Mouse (Mus musculus): ENCODE measurements around the gene Plin3. TPM values are rescaled to one million over a fixed set of nuclear protein-coding genes. Genes with fewer than 3 reads are reported as not detected.

Plin3 gene
- polyA plus RNA-seq (2015; fragmentation: Nextera tagmentation; extraction: Ambion mirVana) = 103 and 123 TPM in 2 replicates

DNA sequence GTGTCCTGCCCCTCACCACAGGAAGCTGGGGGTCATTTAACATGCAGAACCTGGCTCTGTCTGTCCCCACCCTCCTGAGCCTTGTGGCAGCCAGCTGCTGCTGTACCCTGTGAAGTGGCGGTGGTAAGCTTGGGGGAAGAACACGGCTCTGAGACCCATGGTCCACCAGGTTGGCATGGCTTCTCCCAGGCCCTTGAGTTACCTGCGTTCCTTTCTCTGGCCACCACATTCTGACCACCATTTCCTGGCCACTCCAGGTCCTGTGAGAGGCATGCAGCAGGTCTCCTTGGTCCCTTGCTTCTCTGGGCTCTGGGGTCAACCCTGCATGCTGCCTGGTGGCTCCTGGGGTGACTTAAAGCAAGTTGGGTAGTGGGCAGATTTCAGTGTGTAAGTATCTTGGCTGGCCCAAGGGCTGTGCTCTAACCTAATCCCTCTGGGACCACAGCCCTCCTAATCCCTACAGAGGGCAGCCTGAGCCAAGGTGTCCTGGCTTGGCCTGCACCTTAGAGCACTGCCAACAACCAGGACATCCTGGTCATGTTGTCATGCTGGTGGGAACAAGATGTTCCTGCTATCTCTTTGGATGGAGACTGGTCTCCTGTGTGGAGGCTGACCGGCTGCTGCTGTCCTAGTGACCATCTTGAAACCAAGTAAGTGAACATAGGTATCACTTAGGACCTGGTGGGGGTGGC lies at the start of gene Plin3:
TSS of gene Plin3 (minus strand) at position 343 of the 692 bp plus-strand sequence.
- Histone ChIP-seq H3K4me1 (ENCODE audit: control insufficient read depth, insufficient read depth, low read length) (peaks cover 26% of the 10 kb centered on the region), H3K27ac (ENCODE audit: low read length) (peak within 1 kb of the TSS; percentile 99), H3K4me3 (replicated peaks; ENCODE audit: low read length) (no peak within 1 kb of the TSS), H3K9me3 (replicated peaks; ENCODE audit: control insufficient read depth, low read length) (no peaks in the 10 kb centered on the region), H3K9ac (ENCODE audit: low read length) (peak within 1 kb of the TSS; percentile 71; the same call in 1 of the 2 replicates), H3K27me3 (ENCODE audit: control insufficient read depth, insufficient read depth, low read length) (no peaks in the 10 kb centered on the region), H3K36me3 (ENCODE audit: control insufficient read depth, insufficient read depth, low read length) (no peaks in the 10 kb centered on the region), H3K4me2 (ENCODE audit: low read depth, low read length) (no peak within 1 kb of the TSS)
- no peak for ATAC-seq (ENCODE audit: insufficient read depth, low FRiP score)
- 90% methylated on average over 4 of the region's 4 CpGs for WGBS

- ATAC-seq (ENCODE audit: insufficient read depth, low FRiP score) = no peak
- Histone ChIP-seq H3K27me3 (ENCODE audit: control insufficient read depth, insufficient read depth, low read length) (no peaks in the 10 kb centered on the region), H3K4me3 (replicated peaks; ENCODE audit: low read length) (no peak overlapping the region)
Measured at GRCm38 (mm10) chr17:56340717-56341116, 48.0 kb upstream of the Plin3 start.

DNA sequence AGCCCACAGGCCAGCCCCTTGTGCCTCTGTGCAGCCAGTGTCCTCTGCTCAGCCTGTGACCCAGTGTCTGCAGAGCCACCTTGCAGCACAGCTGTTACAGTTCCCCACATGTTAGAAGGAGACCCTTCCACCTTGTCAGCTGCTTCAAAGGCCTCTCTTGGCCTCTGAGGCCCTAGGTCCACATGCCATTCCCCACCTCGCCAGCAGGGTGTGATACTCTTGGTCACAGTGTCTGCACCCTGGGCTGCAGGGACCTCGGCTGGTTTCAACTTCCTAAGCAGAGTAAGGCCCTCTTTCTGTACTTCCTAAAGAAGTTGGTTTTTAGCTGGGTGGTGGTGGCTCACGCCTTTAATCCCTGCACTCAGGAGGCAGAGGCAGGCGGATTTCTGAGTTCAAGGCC lies 46.2 kb upstream of the Plin3 start:
- ATAC-seq (ENCODE audit: insufficient read depth, low FRiP score) = no peak
- H3K36me3 ChIP-seq (ENCODE audit: control insufficient read depth, insufficient read depth, low read length) = no peaks in the 10 kb centered on the region; the same call in 1 of the 2 replicates
- no peak overlapping the region for H3K4me3 ChIP-seq (replicated peaks; ENCODE audit: low read length)
- H3K27me3 ChIP-seq (ENCODE audit: control insufficient read depth, insufficient read depth, low read length) = no peaks in the 10 kb centered on the region
- WGBS = 58% methylated on average over 4 of the region's 4 CpGs
- 0 out of 2 replicates have a peak, but pooled peaks cover 4% of the 10 kb centered on the region for H3K4me1 ChIP-seq (ENCODE audit: control insufficient read depth, insufficient read depth, low read length)
- no peaks in the 10 kb centered on the region for H3K9me3 ChIP-seq (replicated peaks; ENCODE audit: control insufficient read depth, low read length)
- no peak overlapping the region for H3K9ac ChIP-seq (ENCODE audit: low read length)
- H3K27ac ChIP-seq (ENCODE audit: low read length) = no peak overlapping the region
- no peak overlapping the region for H3K4me2 ChIP-seq (ENCODE audit: low read depth, low read length)

More at GRCm38 (mm10) chr17:56340717-56341116, 48.0 kb upstream of the Plin3 start:
- no peaks in the 10 kb centered on the region for H3K9me3 ChIP-seq (replicated peaks; ENCODE audit: control insufficient read depth, low read length)
- H3K36me3 ChIP-seq (ENCODE audit: control insufficient read depth, insufficient read depth, low read length) = no peaks in the 10 kb centered on the region
- H3K4me2 ChIP-seq (ENCODE audit: low read depth, low read length) = no peak overlapping the region
- 0 out of 2 replicates have a peak, but pooled peaks cover 4% of the 10 kb centered on the region for H3K4me1 ChIP-seq (ENCODE audit: control insufficient read depth, insufficient read depth, low read length)
- no peak overlapping the region for H3K27ac ChIP-seq (ENCODE audit: low read length)
- H3K9ac ChIP-seq (ENCODE audit: low read length) = no peak overlapping the region

DNA sequence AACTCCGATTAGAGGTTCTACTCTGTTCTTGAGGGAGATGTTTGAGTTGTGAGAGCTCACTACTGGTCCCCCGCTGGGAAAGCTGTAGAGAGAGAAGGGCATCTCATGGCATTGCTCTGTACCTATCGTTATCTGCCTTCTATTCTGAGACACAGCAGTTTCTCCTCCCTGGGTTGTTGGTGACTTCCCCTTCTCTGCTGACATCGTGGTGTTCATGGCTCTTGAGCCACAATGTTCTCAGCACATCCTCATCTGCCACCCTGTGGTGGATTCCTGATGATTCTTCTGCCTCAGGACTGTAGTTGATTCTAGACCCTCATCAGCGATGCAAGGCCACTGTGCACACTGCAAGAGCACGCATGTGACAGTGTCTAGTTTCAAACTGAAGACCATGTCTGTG lies 45.1 kb upstream of the Plin3 start:
- H3K27ac ChIP-seq (ENCODE audit: low read length) = no peak overlapping the region
- no peak overlapping the region for H3K4me3 ChIP-seq (replicated peaks; ENCODE audit: low read length)
- H3K27me3 ChIP-seq (ENCODE audit: control insufficient read depth, insufficient read depth, low read length) = no peaks in the 10 kb centered on the region
- WGBS = 91% methylated on average over 6 of the region's 6 CpGs
- H3K4me2 ChIP-seq (ENCODE audit: low read depth, low read length) = no peak overlapping the region
- no peak for ATAC-seq (ENCODE audit: insufficient read depth, low FRiP score)
- H3K4me1 ChIP-seq (ENCODE audit: control insufficient read depth, insufficient read depth, low read length) = 0 out of 2 replicates have a peak, but pooled peaks cover 4% of the 10 kb centered on the region
- no peaks in the 10 kb centered on the region; the same call in 1 of the 2 replicates for H3K36me3 ChIP-seq (ENCODE audit: control insufficient read depth, insufficient read depth, low read length)
- no peaks in the 10 kb centered on the region for H3K9me3 ChIP-seq (replicated peaks; ENCODE audit: control insufficient read depth, low read length)
- no peak overlapping the region for H3K9ac ChIP-seq (ENCODE audit: low read length)

- WGBS = 53% methylated on average over 4 of the region's 4 CpGs
Measured at GRCm38 (mm10) chr17:56337190-56337589, 44.5 kb upstream of the Plin3 start.

GRCm38 (mm10) chr17:56332987-56333386 lies 40.3 kb upstream of the Plin3 start:
- Histone ChIP-seq H3K4me1 (ENCODE audit: control insufficient read depth, insufficient read depth, low read length) (peaks cover 11% of the 10 kb centered on the region), H3K4me3 (replicated peaks; ENCODE audit: low read length) (no peak overlapping the region), H3K27ac (ENCODE audit: low read length) (no peak overlapping the region), H3K27me3 (ENCODE audit: control insufficient read depth, insufficient read depth, low read length) (no peaks in the 10 kb centered on the region), H3K4me2 (ENCODE audit: low read depth, low read length) (no peak overlapping the region), H3K9ac (ENCODE audit: low read length) (no peak overlapping the region), H3K36me3 (ENCODE audit: control insufficient read depth, insufficient read depth, low read length) (no peaks in the 10 kb centered on the region; the same call in 1 of the 2 replicates), H3K9me3 (replicated peaks; ENCODE audit: control insufficient read depth, low read length) (no peaks in the 10 kb centered on the region)
- WGBS = 43% methylated on average over 8 of the region's 8 CpGs
- no peak for ATAC-seq (ENCODE audit: insufficient read depth, low FRiP score)

More at GRCm38 (mm10) chr17:56337190-56337589, 44.5 kb upstream of the Plin3 start:
- H3K4me1 ChIP-seq (ENCODE audit: control insufficient read depth, insufficient read depth, low read length) = 0 out of 2 replicates have a peak, but pooled peaks cover 4% of the 10 kb centered on the region
- H3K9me3 ChIP-seq (replicated peaks; ENCODE audit: control insufficient read depth, low read length) = no peaks in the 10 kb centered on the region
- H3K27me3 ChIP-seq (ENCODE audit: control insufficient read depth, insufficient read depth, low read length) = no peaks in the 10 kb centered on the region
- ATAC-seq (ENCODE audit: insufficient read depth, low FRiP score) = no peak
- no peaks in the 10 kb centered on the region; the same call in 1 of the 2 replicates for H3K36me3 ChIP-seq (ENCODE audit: control insufficient read depth, insufficient read depth, low read length)
- H3K4me3 ChIP-seq (replicated peaks; ENCODE audit: low read length) = no peak overlapping the region
- H3K4me2 ChIP-seq (ENCODE audit: low read depth, low read length) = no peak overlapping the region
- no peak overlapping the region for H3K9ac ChIP-seq (ENCODE audit: low read length)
- H3K27ac ChIP-seq (ENCODE audit: low read length) = no peak overlapping the region

GRCm38 (mm10) chr17:56331256-56331655 lies 38.6 kb upstream of the Plin3 start:
- Histone ChIP-seq H3K4me3 (replicated peaks; ENCODE audit: low read length) (no peak overlapping the region), H3K36me3 (ENCODE audit: control insufficient read depth, insufficient read depth, low read length) (no peaks in the 10 kb centered on the region; the same call in 1 of the 2 replicates), H3K9ac (ENCODE audit: low read length) (peak overlapping the region; percentile 4; the same call in 1 of the 2 replicates), H3K27me3 (ENCODE audit: control insufficient read depth, insufficient read depth, low read length) (no peaks in the 10 kb centered on the region), H3K4me1 (ENCODE audit: control insufficient read depth, insufficient read depth, low read length) (peaks cover 21% of the 10 kb centered on the region), H3K4me2 (ENCODE audit: low read depth, low read length) (no peak overlapping the region), H3K27ac (ENCODE audit: low read length) (no peak overlapping the region), H3K9me3 (replicated peaks; ENCODE audit: control insufficient read depth, low read length) (no peaks in the 10 kb centered on the region)
- ATAC-seq (ENCODE audit: insufficient read depth, low FRiP score) = no peak

DNA sequence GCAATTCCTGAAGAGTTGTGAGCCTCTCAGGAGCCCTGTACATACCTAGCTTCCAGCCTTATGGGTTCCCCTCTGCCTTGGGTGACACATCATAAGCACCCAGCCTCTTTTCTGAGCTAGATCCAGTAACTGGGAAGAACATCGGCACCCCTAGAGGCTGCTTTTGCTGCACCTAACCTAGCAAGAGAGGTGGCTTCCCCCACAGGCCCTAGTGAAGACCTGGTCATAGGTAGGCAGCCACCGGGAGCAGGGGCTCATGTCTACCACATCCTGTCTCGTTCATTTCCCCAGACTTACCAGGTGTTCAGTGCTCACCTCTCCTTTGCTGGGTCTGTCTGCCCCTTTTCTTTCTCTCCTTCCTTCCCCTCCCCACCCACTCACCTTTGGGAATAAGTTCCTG lies 37.7 kb upstream of the Plin3 start:
- Histone ChIP-seq H3K4me3 (replicated peaks; ENCODE audit: low read length) (no peak overlapping the region), H3K4me1 (ENCODE audit: control insufficient read depth, insufficient read depth, low read length) (peaks cover 21% of the 10 kb centered on the region), H3K9ac (ENCODE audit: low read length) (0 out of 2 replicates have a peak overlapping the region, but pooled peaks have one; percentile 6), H3K9me3 (replicated peaks; ENCODE audit: control insufficient read depth, low read length) (no peaks in the 10 kb centered on the region), H3K36me3 (ENCODE audit: control insufficient read depth, insufficient read depth, low read length) (no peaks in the 10 kb centered on the region; the same call in 1 of the 2 replicates), H3K4me2 (ENCODE audit: low read depth, low read length) (no peak overlapping the region), H3K27me3 (ENCODE audit: control insufficient read depth, insufficient read depth, low read length) (no peaks in the 10 kb centered on the region), H3K27ac (ENCODE audit: low read length) (no peak overlapping the region)
- ATAC-seq (ENCODE audit: insufficient read depth, low FRiP score) = no peak
- WGBS = 61% methylated on average over 3 of the region's 3 CpGs

DNA sequence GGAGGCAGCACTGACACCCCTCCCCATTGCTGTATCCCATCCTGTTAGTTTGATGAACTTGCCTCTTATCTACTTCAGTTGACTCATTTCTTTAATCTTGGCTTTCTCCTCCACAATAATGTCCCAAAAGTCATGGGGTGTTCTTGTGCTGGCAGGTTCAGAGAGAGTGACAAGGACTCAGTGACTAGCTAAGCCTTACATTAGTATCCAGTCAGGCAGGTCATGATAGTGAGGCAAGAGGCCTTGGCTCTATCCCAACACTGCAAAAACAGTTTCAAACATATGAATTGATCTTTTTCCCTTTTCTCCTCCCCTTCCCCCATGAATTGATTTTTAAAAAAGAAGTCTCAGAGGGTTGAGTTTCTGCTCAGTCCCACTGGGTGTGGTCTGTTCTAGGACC lies 36.6 kb upstream of the Plin3 start:
- peaks cover 24% of the 10 kb centered on the region for H3K4me1 ChIP-seq (ENCODE audit: control insufficient read depth, insufficient read depth, low read length)
- H3K9me3 ChIP-seq (replicated peaks; ENCODE audit: control insufficient read depth, low read length) = no peaks in the 10 kb centered on the region
- ATAC-seq (ENCODE audit: insufficient read depth, low FRiP score) = no peak
- H3K9ac ChIP-seq (ENCODE audit: low read length) = no peak overlapping the region
- no peak overlapping the region for H3K27ac ChIP-seq (ENCODE audit: low read length)
- no peaks in the 10 kb centered on the region for H3K27me3 ChIP-seq (ENCODE audit: control insufficient read depth, insufficient read depth, low read length)
- no peak overlapping the region for H3K4me2 ChIP-seq (ENCODE audit: low read depth, low read length)
- no peak overlapping the region for H3K4me3 ChIP-seq (replicated peaks; ENCODE audit: low read length)
- no peaks in the 10 kb centered on the region for H3K36me3 ChIP-seq (ENCODE audit: control insufficient read depth, insufficient read depth, low read length)

All from stomach, embryonic 16.5 days (tissue).